In the genomic region with DNA sequence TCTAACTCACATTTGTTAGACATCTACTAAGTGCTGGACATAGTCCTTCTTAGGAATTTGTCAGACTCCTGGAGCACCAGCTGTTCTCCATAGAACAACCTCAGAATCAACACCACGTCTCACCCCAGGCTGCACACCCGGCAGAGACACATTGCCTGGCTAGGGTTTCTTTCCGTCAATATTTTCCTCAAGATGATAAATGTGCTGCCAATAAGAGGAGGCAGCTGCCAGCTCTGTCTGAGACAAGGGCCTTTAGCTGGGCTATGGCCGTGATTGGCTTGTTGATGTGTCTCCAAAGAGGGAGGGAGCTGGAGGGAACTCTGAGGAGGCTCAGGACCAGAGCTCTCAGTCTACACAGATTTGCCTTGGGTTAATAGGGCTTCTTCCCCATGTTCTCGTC, we compare ENCODE assay signal across 19 mouse cellular contexts.
DNase-seq lines count a peak whose midpoint lies in the region; ATAC-seq lines count a peak whose summit lies in the region.
"Had no signal": no experiment of that assay in that cellular context is flagged by ENCODE, and none has a peak within 500 bp of the region (broad histone marks: within the 10 kb centered on the region; RNA-seq: fewer than 3 reads in every experiment).

No protein-coding gene starts in this region.

- H3K36me3 ChIP-seq in heart, embryonic 11.5 days (ENCODE audit: control insufficient read depth, insufficient read depth, low read length), result no peaks in the 10 kb centered on the region
- no peaks in the 10 kb centered on the region for H3K36me3 ChIP-seq in embryonic facial prominence, embryonic 15.5 days
- H3K36me3 ChIP-seq in midbrain, embryonic 15.5 days (replicated peaks), result no peaks in the 10 kb centered on the region
- H3K36me3 ChIP-seq: forebrain, embryonic 15.5 days; hindbrain, embryonic 15.5 days; limb, embryonic 12.5 days had no signal

- no peaks in the 10 kb centered on the region for H3K9me3 ChIP-seq in heart, embryonic 11.5 days (replicated peaks; ENCODE audit: control insufficient read depth, low read length)
- H3K9me3 ChIP-seq in embryonic facial prominence, embryonic 15.5 days (replicated peaks), result no peaks in the 10 kb centered on the region
- H3K9me3 ChIP-seq in midbrain, embryonic 15.5 days, result no peaks in the 10 kb centered on the region
- H3K9me3 ChIP-seq: forebrain, embryonic 15.5 days; hindbrain, embryonic 15.5 days; limb, embryonic 12.5 days; megakaryocyte, embryonic 14.5 days had no signal

- intact Hi-C loops in heart, postnatal 10 days (cut with DNase I), result loop anchor here (5.0 kb wide), 2 partner anchors 203 to 1573 kb away; no protein-coding TSS in a partner anchor

- WGBS in heart, embryonic 11.5 days (ENCODE audit: insufficient replicate concordance), result 53% methylated on average over 5 of the region's 5 CpGs
- WGBS in embryonic facial prominence, embryonic 15.5 days, result 34% methylated on average over 5 of the region's 5 CpGs
- 65% methylated on average over 5 of the region's 5 CpGs for WGBS in midbrain, embryonic 15.5 days

- no peak overlapping the region for H3K4me3 ChIP-seq in heart, embryonic 11.5 days (ENCODE audit: low read depth, low read length)
- no peak overlapping the region for H3K4me3 ChIP-seq in embryonic facial prominence, embryonic 15.5 days (replicated peaks)
- H3K4me3 ChIP-seq in midbrain, embryonic 15.5 days, result no peak overlapping the region
- H3K4me3 ChIP-seq: forebrain, embryonic 15.5 days; hindbrain, embryonic 15.5 days; limb, embryonic 12.5 days; megakaryocyte, embryonic 14.5 days had no signal

- ATAC-seq in heart, embryonic 11.5 days (replicated peaks; ENCODE audit: insufficient number of reproducible peaks, low FRiP score, low TSS enrichment), result no peak
- ATAC-seq in embryonic facial prominence, embryonic 15.5 days (ENCODE audit: insufficient number of reproducible peaks, low FRiP score, low TSS enrichment, low read depth), result 0 out of 2 replicates have a peak, but pooled peaks have one; percentile 39
- no peak for ATAC-seq in midbrain, embryonic 15.5 days (replicated peaks)
- ATAC-seq: activated CD4-positive, CD25-positive, alpha-beta regulatory T cell, adult 4 months; forebrain, embryonic 15.5 days; intestine, postnatal 0 days; Patski had no signal

- H3K4me1 ChIP-seq in heart, embryonic 11.5 days (ENCODE audit: control insufficient read depth, insufficient read depth, low read length), result no peaks in the 10 kb centered on the region
- peaks cover 5% of the 10 kb centered on the region; the same call in 1 of the 2 replicates for H3K4me1 ChIP-seq in embryonic facial prominence, embryonic 15.5 days
- no peaks in the 10 kb centered on the region for H3K4me1 ChIP-seq in midbrain, embryonic 15.5 days
- H3K4me1 ChIP-seq: hindbrain, embryonic 15.5 days; limb, embryonic 12.5 days; megakaryocyte, embryonic 14.5 days had no signal

- no peak overlapping the region for H3K27ac ChIP-seq in heart, embryonic 11.5 days (ENCODE audit: low read depth, low read length)
- H3K27ac ChIP-seq in embryonic facial prominence, embryonic 15.5 days (replicated peaks), result no peak overlapping the region
- no peak overlapping the region for H3K27ac ChIP-seq in midbrain, embryonic 15.5 days
- H3K27ac ChIP-seq: forebrain, embryonic 15.5 days; hindbrain, embryonic 15.5 days; limb, embryonic 12.5 days; liver, embryonic 14.5 days; stomach, postnatal 0 days had no signal

- H3K27me3 ChIP-seq in heart, embryonic 11.5 days (ENCODE audit: control insufficient read depth, insufficient read depth, low read length), result no peaks in the 10 kb centered on the region
- H3K27me3 ChIP-seq in embryonic facial prominence, embryonic 15.5 days, result no peaks in the 10 kb centered on the region
- no peaks in the 10 kb centered on the region for H3K27me3 ChIP-seq in midbrain, embryonic 15.5 days (replicated peaks)
- H3K27me3 ChIP-seq: forebrain, embryonic 15.5 days; hindbrain, embryonic 15.5 days; limb, embryonic 12.5 days; Patski had no signal

- H3K4me2 ChIP-seq in heart, embryonic 11.5 days, result no peak overlapping the region
- H3K4me2 ChIP-seq in embryonic facial prominence, embryonic 15.5 days (replicated peaks), result no peak overlapping the region
- H3K4me2 ChIP-seq in midbrain, embryonic 15.5 days, result no peak overlapping the region
- H3K4me2 ChIP-seq: forebrain, embryonic 15.5 days; hindbrain, embryonic 15.5 days; limb, embryonic 12.5 days had no signal

- DNase-seq in heart, adult 18-20 months, result peak; percentile 17 to 44
- peak; percentile 54 to 66 for DNase-seq in heart, postnatal 10 days
- peak; percentile 75 for DNase-seq in lung, postnatal 10 days
- no peak for DNase-seq in natural killer cell, adult 2 months (ENCODE audit: low spot score in 2 of 2)
- DNase-seq: adrenal gland, postnatal 25 days; cerebellum, adult 9-10 months; kidney, postnatal 10 days had no signal

- H3K9ac ChIP-seq in heart, embryonic 11.5 days (ENCODE audit: low read depth, low read length), result no peak overlapping the region
- no peak overlapping the region for H3K9ac ChIP-seq in embryonic facial prominence, embryonic 15.5 days
- H3K9ac ChIP-seq in midbrain, embryonic 15.5 days, result no peak overlapping the region
- H3K9ac ChIP-seq: forebrain, embryonic 15.5 days; hindbrain, embryonic 15.5 days; limb, embryonic 12.5 days; liver, embryonic 14.5 days had no signal

Comparison
In these comparisons a context has a peak if more than half of its experiments do, and no peak if none do; other contexts are left out.
1. DNase-seq: peak in heart, adult 18-20 months (2 of 2), heart, postnatal 10 days (2 of 2) and lung, postnatal 10 days (single experiment); none in natural killer cell, adult 2 months (0 of 2).